Mouse (Mus musculus): ENCODE results near the gene Gm20518.

- no peak for TF ChIP-seq CTCF (IDR thresholded peaks at IDR 0.05 in 2 of 3, conservative IDR thresholded peaks at IDR 0.05 in 1 of 3; ENCODE audit: control insufficient read depth in 1 of 3, insufficient read depth in 1 of 3, low read depth in 2 of 3, low read length in 3 of 3, poor library complexity in 1 of 3, severe bottlenecking in 1 of 3)
- TF ChIP-seq GABPA (IDR thresholded peaks at IDR 0.05; ENCODE audit: low read depth, low read length) = no peak
- no peak for TF ChIP-seq TAL1 (IDR thresholded peaks at IDR 0.05; ENCODE audit: low read length)
- no peak for TF ChIP-seq E2F4 (IDR thresholded peaks at IDR 0.05; ENCODE audit: borderline replicate concordance, low read depth, low read length)
- TF ChIP-seq UBTF (IDR thresholded peaks at IDR 0.05; ENCODE audit: borderline replicate concordance, insufficient read depth, low read depth, low read length) = no peak
- TF ChIP-seq MYC (IDR thresholded peaks at IDR 0.05; ENCODE audit: low read depth, low read length) = no peak
- TF ChIP-seq EP300 (IDR thresholded peaks at IDR 0.05; ENCODE audit: low read depth in 1 of 2, low read length in 2 of 2) = no peak
- TF ChIP-seq ZMIZ1 (IDR thresholded peaks at IDR 0.05; ENCODE audit: low read depth, low read length) = no peak
- TF ChIP-seq RCOR1 (IDR thresholded peaks at IDR 0.05; ENCODE audit: low read depth, low read length) = no peak
- TF ChIP-seq NRF1 (IDR thresholded peaks at IDR 0.05; ENCODE audit: insufficient read depth, low read depth, low read length, poor library complexity, severe bottlenecking) = no peak
- no peak for TF ChIP-seq MAZ (IDR thresholded peaks at IDR 0.05; ENCODE audit: low read depth, low read length)
- TF ChIP-seq USF2 (IDR thresholded peaks at IDR 0.05; ENCODE audit: borderline replicate concordance in 1 of 2, insufficient read depth in 1 of 2, low read depth in 1 of 2, low read length in 2 of 2) = no peak
Observed at GRCm38 (mm10) chr16:17842437-17842836, 49.0 kb downstream of the Gm20518 start.

All from MEL (cell line).